8 mouse cellular contexts compared by ENCODE assay signal in the genomic region with DNA sequence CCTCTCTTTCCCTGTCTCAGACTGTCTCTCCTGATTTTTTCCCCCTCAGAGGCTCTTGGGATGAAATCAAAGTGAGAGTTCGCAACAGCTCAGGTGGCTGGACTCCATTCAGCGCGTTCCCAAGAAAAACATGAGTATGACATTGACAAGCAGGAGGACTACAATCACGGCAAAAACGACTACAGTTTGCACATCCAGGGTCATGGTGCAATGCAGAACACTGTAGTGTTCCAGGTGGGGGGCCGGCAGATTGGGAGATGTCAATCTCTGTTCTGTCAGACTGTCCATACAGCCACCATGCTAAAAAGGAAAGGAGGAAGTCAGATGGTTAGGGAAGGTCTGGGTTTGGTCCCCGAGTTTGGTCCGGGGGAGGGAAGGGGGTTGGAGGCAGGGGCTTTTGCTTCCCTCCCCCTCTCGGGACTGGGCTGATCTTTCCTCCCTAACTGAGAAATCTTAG. TPM values are rescaled to one million over a fixed set of nuclear protein-coding genes. Genes with fewer than 3 reads are reported as not detected.
DNase-seq lines count a peak whose midpoint lies in the region; ATAC-seq and TF ChIP-seq lines count a peak whose summit lies in the region.

No protein-coding gene starts in this region.

- H3K27me3 ChIP-seq in E14TG2a.4 (ENCODE audit: insufficient read depth, low read length), result no peaks in the 10 kb centered on the region
- no peaks in the 10 kb centered on the region for H3K27me3 ChIP-seq in heart, embryonic 11.5 days (ENCODE audit: control insufficient read depth, insufficient read depth, low read length)
- H3K27me3 ChIP-seq in kidney, postnatal 0 days (ENCODE audit: insufficient read depth, low read length), result no peaks in the 10 kb centered on the region
- peaks cover 62% of the 10 kb centered on the region for H3K27me3 ChIP-seq in midbrain, embryonic 10.5 days (ENCODE audit: low read depth, poor library complexity, severe bottlenecking)

- H3K9ac ChIP-seq in heart, embryonic 11.5 days (ENCODE audit: low read depth, low read length), result peak overlapping the region; percentile 73
- H3K9ac ChIP-seq in kidney, postnatal 0 days (ENCODE audit: low read depth, low read length), result peak overlapping the region; percentile 41

- H3K4me1 ChIP-seq in E14TG2a.4 (replicated peaks; ENCODE audit: low read depth, low read length), result no peaks in the 10 kb centered on the region
- H3K4me1 ChIP-seq in heart, embryonic 11.5 days (ENCODE audit: control insufficient read depth, insufficient read depth, low read length), result no peaks in the 10 kb centered on the region
- H3K4me1 ChIP-seq in kidney, postnatal 0 days (replicated peaks; ENCODE audit: insufficient read depth, low read length), result no peaks in the 10 kb centered on the region
- peaks cover 39% of the 10 kb centered on the region for H3K4me1 ChIP-seq in midbrain, embryonic 10.5 days

- no peak for TF ChIP-seq CTCF in E14TG2a.4 (conservative IDR thresholded peaks at IDR 0.05; ENCODE audit: low read length)
- TF ChIP-seq CTCF in kidney, postnatal 0 days (IDR thresholded peaks at IDR 0.05; ENCODE audit: low read depth), result no peak

- ATAC-seq in heart, embryonic 11.5 days (replicated peaks; ENCODE audit: insufficient number of reproducible peaks, low FRiP score, low TSS enrichment), result no peak
- peak; percentile 31; the same call in 1 of the 2 replicates for ATAC-seq in kidney, postnatal 0 days (replicated peaks; ENCODE audit: low FRiP score, low read depth)

- DNase-seq in kidney, adult 18-20 months, result peak; percentile 21
- DNase-seq in kidney, adult 8-10 months, result no peak
- DNase-seq in cerebellum, postnatal 10 days, result peak; percentile 47 to 52
- DNase-seq in kidney, postnatal 0 days (ENCODE audit: low spot score), result no peak
- peak; percentile 28 for DNase-seq in midbrain, embryonic 10.5 days (ENCODE audit: low spot score)
- DNase-seq in thymus, postnatal 4 days, result peak; percentile 28

- H3K36me3 ChIP-seq in E14TG2a.4 (ENCODE audit: insufficient read depth, low read length), result no peaks in the 10 kb centered on the region
- no peaks in the 10 kb centered on the region for H3K36me3 ChIP-seq in heart, embryonic 11.5 days (ENCODE audit: control insufficient read depth, insufficient read depth, low read length)
- no peaks in the 10 kb centered on the region for H3K36me3 ChIP-seq in kidney, postnatal 0 days (ENCODE audit: insufficient read depth, low read length)
- H3K36me3 ChIP-seq in midbrain, embryonic 10.5 days, result no peaks in the 10 kb centered on the region

- peak overlapping the region; percentile 67 for H3K4me2 ChIP-seq in heart, embryonic 11.5 days
- peak overlapping the region; percentile 62 for H3K4me2 ChIP-seq in kidney, postnatal 0 days (ENCODE audit: low read length)

- WGBS in heart, embryonic 11.5 days (ENCODE audit: insufficient replicate concordance), result 26% methylated on average over 9 of the region's 9 CpGs
- WGBS in kidney, postnatal 0 days, result 30% methylated on average over 9 of the region's 9 CpGs
- WGBS in midbrain, embryonic 10.5 days, result 21% methylated on average over 9 of the region's 9 CpGs

- no peaks in the 10 kb centered on the region for H3K9me3 ChIP-seq in E14TG2a.4 (ENCODE audit: low read length)
- H3K9me3 ChIP-seq in heart, embryonic 11.5 days (replicated peaks; ENCODE audit: control insufficient read depth, low read length), result no peaks in the 10 kb centered on the region
- no peaks in the 10 kb centered on the region for H3K9me3 ChIP-seq in kidney, postnatal 0 days (replicated peaks; ENCODE audit: low read length)
- no peaks in the 10 kb centered on the region for H3K9me3 ChIP-seq in midbrain, embryonic 10.5 days (replicated peaks)

- H3K27ac ChIP-seq in heart, embryonic 11.5 days (ENCODE audit: low read depth, low read length), result peak overlapping the region; percentile 81; the same call in 1 of the 2 replicates
- H3K27ac ChIP-seq in kidney, postnatal 0 days, result peak overlapping the region; percentile 68; the same call in 1 of the 2 replicates
- peak overlapping the region; percentile 87 for H3K27ac ChIP-seq in midbrain, embryonic 10.5 days (replicated peaks)

- peak overlapping the region; percentile 73 for H3K4me3 ChIP-seq in E14TG2a.4 (replicated peaks; ENCODE audit: low read length)
- peak overlapping the region; percentile 51 for H3K4me3 ChIP-seq in heart, embryonic 11.5 days (ENCODE audit: low read depth, low read length)
- H3K4me3 ChIP-seq in kidney, postnatal 0 days (replicated peaks; ENCODE audit: low read depth, low read length), result peak overlapping the region; percentile 35
- peak overlapping the region; percentile 58 for H3K4me3 ChIP-seq in midbrain, embryonic 10.5 days

RNA-seq across cellular contexts. Expression of a gene that starts 31.0 kb away (rescaled TPM):
- polyA plus RNA-seq in heart, embryonic 11.5 days (2014; fragmentation: Nextera tagmentation; extraction: Ambion mirVana), result 7.8 and 10.0 TPM in 2 replicates
- 9.4 and 11.6 TPM in 2 replicates for polyA plus RNA-seq in kidney, postnatal 0 days (2015; fragmentation: Nextera tagmentation; extraction: Ambion mirVana)
- 15.7 and 20.0 TPM in 2 replicates for polyA plus RNA-seq in midbrain, embryonic 10.5 days (2016; fragmentation: Nextera tagmentation; extraction: Ambion mirVana)

Comparison
In these comparisons a context has a peak if more than half of its experiments do, and no peak if none do; other contexts are left out.
1. DNase-seq: peak in kidney, adult 18-20 months (single experiment), cerebellum, postnatal 10 days (2 of 2), midbrain, embryonic 10.5 days (single experiment) and thymus, postnatal 4 days (single experiment); none in kidney, adult 8-10 months (0 of 2) and kidney, postnatal 0 days (single experiment).
2. Peak in every context shown above with its lines, with median percentiles within 50 percentile points of each other: H3K4me3 ChIP-seq and H3K27ac ChIP-seq.